Mouse (Mus musculus): ENCODE data around the gene Cacnb4. TPM values are rescaled to one million over a fixed set of nuclear protein-coding genes. Genes with fewer than 3 reads are reported as not detected.

The Cacnb4 gene
- total and polyA plus RNA-seq, 3 experiments: not detected

DNA sequence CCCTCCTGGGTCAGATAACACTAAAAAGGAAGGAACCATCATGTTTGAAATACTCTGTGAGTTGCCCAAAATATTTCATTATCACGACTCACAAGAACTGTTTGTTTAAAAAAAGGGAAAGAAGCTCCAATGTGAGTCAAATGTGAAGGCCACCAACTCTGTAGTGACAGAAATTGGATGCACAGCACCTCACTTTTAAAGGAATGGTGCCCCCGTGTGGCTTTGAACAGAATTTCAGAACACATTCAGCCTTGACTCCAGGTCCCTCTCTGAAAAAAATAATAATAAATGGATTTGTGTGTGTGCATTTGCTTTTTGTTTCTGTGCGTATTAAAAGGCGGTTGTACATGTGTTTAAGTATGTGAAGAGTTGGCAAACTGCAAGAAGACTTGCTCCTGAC, 71.3 kb downstream of the Cacnb4 start (continued):
- TF ChIP-seq UBTF (IDR thresholded peaks at IDR 0.05; ENCODE audit: borderline replicate concordance, insufficient read depth, low read depth, low read length): no peak
- no peak for TF ChIP-seq NELFE (IDR thresholded peaks at IDR 0.05; ENCODE audit: low read depth, low read length)
- no peak for TF ChIP-seq USF1 (IDR thresholded peaks at IDR 0.05; ENCODE audit: low read depth, low read length)
- no peak for TF ChIP-seq MYB (IDR thresholded peaks at IDR 0.05; ENCODE audit: low read depth, low read length)
- TF ChIP-seq POLR2AphosphoS5 (IDR thresholded peaks at IDR 0.05; ENCODE audit: borderline replicate concordance, low read depth, low read length): no peak
- TF ChIP-seq MAX (IDR thresholded peaks at IDR 0.05; ENCODE audit: low read length): no peak
- no peak for TF ChIP-seq MYC (IDR thresholded peaks at IDR 0.05; ENCODE audit: low read depth, low read length)
- TF ChIP-seq CTCF (IDR thresholded peaks at IDR 0.05 in 2 of 3, conservative IDR thresholded peaks at IDR 0.05 in 1 of 3; ENCODE audit: control insufficient read depth in 1 of 3, insufficient read depth in 1 of 3, low read depth in 2 of 3, low read length in 3 of 3, poor library complexity in 1 of 3, severe bottlenecking in 1 of 3): peak; percentile 46 to 83 (median 49)
- TF ChIP-seq RAD21 (IDR thresholded peaks at IDR 0.05; ENCODE audit: low read depth, low read length): peak; percentile 88
- TF ChIP-seq MXI1 (IDR thresholded peaks at IDR 0.05; ENCODE audit: low read depth, low read length): no peak
- TF ChIP-seq ZKSCAN1 (IDR thresholded peaks at IDR 0.05; ENCODE audit: low read depth, low read length): no peak

- peaks cover 0 to 6% of the 10 kb centered on the region in 2 experiments; a peak in 3 of 4 replicates for H3K4me1 ChIP-seq (ENCODE audit: control insufficient read depth in 1 of 2, insufficient read depth in 2 of 2, low read length in 2 of 2)
- no peaks in the 10 kb centered on the region for H3K9me3 ChIP-seq (replicated peaks; ENCODE audit: insufficient read depth, low read length)
- H3K9ac ChIP-seq (ENCODE audit: control insufficient read depth, low read depth, low read length, poor library complexity, severe bottlenecking): no peak overlapping the region
- DNase-seq (ENCODE audit: low read depth, low spot score): no peak
- peaks cover 0 to 2% of the 10 kb centered on the region in 2 experiments; a peak in 1 of 4 replicates for H3K36me3 ChIP-seq (ENCODE audit: control insufficient read depth in 1 of 2, insufficient read depth in 2 of 2, low read length in 2 of 2)
- H3K27ac ChIP-seq (ENCODE audit: control insufficient read depth, low read depth, low read length): no peak overlapping the region
- TF ChIP-seq GATA1 (IDR thresholded peaks at IDR 0.05; ENCODE audit: low read depth, low read length) (no peak), EP300 (IDR thresholded peaks at IDR 0.05; ENCODE audit: low read depth in 1 of 2, low read length in 2 of 2) (no peak), CHD1 (IDR thresholded peaks at IDR 0.05; ENCODE audit: low read depth, low read length) (no peak), ZNF384 (IDR thresholded peaks at IDR 0.05; ENCODE audit: low read depth, low read length) (no peak), ZMIZ1 (IDR thresholded peaks at IDR 0.05; ENCODE audit: low read depth, low read length) (no peak), MYC (IDR thresholded peaks at IDR 0.05; ENCODE audit: low read depth, low read length) (no peak), MXI1 (IDR thresholded peaks at IDR 0.05; ENCODE audit: low read depth, low read length) (no peak), ELF1 (IDR thresholded peaks at IDR 0.05; ENCODE audit: low read depth, low read length) (no peak), TAL1 (IDR thresholded peaks at IDR 0.05; ENCODE audit: low read length) (no peak)
- no peak overlapping the region for H3K4me3 ChIP-seq (ENCODE audit: control insufficient read depth in 1 of 2, insufficient read depth in 1 of 2, low read depth in 2 of 2, low read length in 2 of 2)
- no peaks in the 10 kb centered on the region for H3K27me3 ChIP-seq (ENCODE audit: control insufficient read depth in 1 of 2, insufficient read depth in 2 of 2, low read length in 2 of 2)
- no peaks in the 10 kb centered on the region for H3K79me2 ChIP-seq (ENCODE audit: control insufficient read depth, insufficient read depth, low read length, poor library complexity)
Observed at GRCm38 (mm10) chr2:52604651-52605020, 72.0 kb downstream of the Cacnb4 start.

Measured in MEL (cell line).